Mouse (Mus musculus) T-helper 17 cell (primary cell): Measurements from ENCODE around the gene Fryl.

ENCODE experiments used
- in situ Hi-C, 2 experiments: fragments of 300-600 bp; cut with MboI, MseI; formaldehyde crosslinking; loops; 1 replicate in 1 of 2; 2 replicates in 1 of 2; pipeline ENCODE4 v1.15.1; 2025; ENCODE audit warnings: high pct_unique_total_duplicates in 2 of 2

Gene Fryl

DNA sequence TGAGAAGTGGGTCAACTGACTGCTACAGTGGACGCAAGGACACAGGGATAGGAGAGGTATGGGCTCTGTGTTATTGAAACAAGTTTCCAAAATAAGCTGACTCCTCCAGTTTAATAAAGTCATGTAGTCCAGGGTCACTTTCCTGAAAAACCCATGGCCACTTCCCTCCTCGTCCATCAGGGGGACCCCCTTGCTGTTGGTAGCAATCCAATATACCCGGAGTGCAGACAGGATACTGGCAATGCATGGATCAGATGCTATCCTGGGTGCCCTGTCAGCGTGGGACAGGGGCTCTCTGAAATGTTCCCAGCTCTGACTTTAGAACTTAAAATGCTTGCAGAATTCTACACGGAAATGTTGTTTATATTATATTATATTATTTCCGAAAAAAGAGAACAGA, 34.0 kb downstream of the Fryl start:
- in situ Hi-C loops, result no loop called here

DNA sequence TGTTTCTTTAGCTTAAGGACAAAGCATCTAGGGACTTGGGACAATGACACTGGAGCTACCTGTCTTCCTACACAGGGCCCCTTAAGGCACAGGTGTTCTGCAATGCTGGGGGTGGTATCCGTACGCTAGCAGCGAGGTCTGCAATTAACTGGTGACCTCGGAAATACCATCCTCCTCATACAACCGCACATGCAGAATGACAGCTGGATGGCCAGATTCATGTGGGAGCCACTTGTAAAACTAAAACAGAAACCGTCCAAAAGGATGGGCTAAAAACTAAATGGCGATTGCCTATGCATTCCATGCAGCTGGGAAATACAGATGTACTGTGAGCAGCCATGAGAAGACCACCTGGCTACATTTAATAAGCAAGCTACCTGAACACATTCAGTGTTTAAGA, 34.6 kb downstream of the Fryl start:
- in situ Hi-C loops, result no loop called here

DNA sequence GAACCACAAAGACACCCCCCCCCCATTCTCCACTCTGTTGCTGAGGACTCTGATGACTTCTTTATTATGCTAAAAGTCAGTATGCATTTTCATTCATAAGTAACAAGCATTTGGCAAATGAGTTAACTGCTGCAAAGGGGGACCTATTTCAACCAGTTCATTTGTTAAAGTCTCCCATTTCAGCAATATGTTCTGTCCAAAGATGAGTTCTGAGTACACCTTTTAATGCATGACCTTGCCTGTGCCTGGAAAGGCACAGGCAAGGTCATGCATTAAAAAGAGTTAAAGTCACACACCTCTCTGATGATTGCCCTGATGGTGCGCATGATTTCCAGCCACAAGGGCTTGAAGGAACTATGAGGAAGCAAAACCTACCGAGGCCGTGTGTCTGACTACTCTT, 36.7 kb downstream of the Fryl start:
- in situ Hi-C loops, result no loop called here

DNA sequence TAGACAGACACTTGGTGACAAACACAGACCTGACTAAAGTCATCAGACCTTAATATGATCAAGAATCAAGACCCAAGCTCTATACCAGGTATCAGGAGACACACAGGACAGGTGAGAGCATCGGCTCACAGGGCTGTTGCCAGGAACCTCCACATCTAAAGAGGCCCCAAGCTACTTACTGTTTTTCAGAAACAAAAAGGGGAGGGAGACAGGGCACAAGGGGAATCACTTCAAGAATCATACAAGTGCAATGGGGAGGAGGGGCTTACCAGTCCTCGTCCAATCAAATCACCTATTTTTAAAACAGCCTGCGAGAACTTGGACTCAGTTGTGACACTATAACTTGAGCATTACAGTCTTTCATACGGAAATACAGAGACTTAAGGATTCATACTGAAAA, 38.4 kb downstream of the Fryl start:
- in situ Hi-C loops, result no loop called here

DNA sequence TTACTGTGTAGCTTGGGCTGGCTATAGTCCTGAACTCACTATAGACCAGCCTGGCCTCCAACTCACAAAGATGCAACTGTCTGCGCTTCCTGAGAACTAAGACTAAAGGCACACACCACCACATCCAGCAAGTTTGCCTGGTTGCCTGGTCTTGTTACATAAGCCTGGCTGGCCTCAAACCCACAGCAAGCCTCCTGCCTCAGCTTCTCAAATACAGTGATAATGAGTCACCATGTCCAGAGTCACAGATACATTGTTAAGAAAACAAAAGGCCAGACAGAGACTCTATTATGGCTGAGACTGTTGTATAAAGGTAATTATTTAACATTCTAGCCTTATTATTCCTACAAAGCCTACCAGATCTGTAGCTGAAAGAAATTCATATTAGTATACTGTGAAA, 39.3 kb downstream of the Fryl start:
- in situ Hi-C loops, result no loop called here

DNA sequence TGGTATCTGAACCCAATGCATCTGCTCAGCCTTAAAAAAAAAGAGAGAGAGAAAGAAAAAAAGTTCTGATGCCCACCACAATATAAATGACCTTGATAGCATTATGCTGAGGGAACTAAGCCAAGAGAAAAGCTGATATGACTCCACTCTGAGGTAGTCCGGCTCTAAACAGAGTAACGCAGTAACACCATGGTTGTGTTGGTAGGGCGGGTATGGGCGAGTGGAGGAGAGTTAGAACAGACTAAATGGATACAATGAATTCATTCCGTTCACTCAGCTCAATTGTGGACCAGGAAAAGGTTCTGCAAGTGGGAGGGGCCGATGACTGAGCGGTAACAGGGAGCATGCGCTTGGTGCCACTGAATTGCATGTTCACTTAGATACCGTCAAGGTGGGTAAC, 40.4 kb downstream of the Fryl start:
- in situ Hi-C loops, result no loop called here

DNA sequence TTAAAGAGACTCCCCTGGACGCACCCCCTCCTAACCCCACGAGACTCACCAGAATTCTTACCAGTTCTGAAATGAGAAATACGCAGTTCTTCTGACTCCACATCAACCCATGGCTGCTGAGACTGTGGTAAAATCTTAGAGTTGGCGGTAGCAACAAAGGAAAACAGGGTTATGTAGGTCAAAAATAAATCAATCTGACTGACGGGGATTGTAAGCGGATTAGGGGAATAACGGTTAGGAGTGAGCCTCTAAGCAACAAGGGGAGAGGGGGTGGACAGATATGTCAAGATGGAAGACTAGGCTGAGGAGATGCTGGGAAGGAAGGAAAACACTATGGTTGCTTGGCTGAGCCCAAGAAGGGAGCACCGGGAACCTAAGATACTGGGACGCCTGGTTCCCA, 44.0 kb downstream of the Fryl start:
- in situ Hi-C loops, result no loop called here

DNA sequence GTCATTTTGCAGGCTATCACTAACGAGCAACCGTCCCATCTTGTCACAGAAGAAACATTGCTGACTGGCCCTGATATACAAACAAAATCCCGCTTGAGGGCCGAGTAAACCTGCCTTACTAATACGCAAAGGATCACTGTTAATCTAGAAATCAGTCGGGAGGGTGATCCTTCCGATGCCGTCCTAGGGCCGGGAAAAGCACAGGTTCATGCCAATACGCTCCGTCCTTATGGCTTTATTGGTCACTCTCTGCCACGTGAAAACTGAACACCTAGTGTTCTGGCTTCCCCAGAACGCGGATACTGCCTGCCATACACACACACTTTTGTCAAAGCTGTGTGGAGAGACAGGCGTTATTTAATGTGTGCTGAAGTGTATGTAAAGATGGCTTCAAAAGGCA, 44.5 kb downstream of the Fryl start:
- in situ Hi-C loops, result no loop called here

DNA sequence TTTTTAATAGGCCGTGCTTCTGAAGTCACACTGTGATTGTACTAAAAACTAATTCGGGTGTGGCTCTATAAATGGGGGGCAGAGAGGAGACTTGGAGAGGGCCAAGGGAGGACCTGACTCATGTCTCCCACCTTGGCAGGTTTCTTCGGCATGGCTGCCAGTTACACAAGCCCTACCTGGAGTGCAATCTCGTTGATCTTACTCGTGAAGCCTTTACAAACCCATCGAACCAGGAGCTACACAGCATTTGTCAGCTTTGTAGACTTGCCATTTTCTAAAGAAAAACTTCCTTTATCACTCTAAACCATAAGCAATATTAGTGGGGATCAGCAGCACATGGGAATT, 45.5 kb downstream of the Fryl start:
- in situ Hi-C loops, result no loop called here

DNA sequence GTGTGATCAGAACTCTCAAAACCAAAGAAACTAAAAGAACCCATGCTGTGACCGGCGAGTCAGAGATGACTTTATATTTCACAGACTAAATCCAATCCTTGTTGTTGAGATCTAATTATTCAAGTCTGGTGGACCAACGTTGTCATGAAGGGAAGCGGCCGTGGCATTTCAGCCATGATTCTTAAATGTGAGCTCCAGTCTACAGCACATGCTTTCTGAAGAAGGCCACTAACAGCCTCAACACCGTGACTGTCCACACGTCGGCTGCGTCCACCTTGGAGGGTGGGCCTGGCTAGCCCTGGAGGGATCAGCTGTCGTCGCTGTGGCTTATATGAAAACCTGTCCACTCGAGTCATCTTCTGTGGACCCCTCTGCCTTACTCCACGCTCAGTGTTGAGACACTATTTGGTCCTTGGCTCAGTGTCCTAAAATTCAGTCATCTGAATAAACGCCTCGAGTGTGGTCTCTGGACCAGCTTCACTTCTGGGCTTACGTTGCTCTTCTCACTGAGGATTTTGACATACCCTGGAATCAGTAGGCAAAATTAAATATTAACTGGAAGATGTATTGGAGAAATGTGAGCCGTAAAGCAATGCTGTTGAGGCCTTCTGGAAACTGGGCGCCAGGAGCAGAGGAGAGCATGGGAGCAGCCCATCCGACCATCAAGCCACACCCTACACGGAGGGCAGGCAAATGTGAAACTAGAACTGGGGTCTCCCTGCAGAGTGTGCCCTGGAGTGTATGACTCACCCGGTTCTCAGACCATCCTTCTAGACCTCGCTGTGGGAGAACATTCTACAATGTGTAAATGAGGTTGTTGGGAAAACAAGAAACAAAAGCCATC, 46.1 kb downstream of the Fryl start:
- in situ Hi-C loops, result no loop called here

DNA sequence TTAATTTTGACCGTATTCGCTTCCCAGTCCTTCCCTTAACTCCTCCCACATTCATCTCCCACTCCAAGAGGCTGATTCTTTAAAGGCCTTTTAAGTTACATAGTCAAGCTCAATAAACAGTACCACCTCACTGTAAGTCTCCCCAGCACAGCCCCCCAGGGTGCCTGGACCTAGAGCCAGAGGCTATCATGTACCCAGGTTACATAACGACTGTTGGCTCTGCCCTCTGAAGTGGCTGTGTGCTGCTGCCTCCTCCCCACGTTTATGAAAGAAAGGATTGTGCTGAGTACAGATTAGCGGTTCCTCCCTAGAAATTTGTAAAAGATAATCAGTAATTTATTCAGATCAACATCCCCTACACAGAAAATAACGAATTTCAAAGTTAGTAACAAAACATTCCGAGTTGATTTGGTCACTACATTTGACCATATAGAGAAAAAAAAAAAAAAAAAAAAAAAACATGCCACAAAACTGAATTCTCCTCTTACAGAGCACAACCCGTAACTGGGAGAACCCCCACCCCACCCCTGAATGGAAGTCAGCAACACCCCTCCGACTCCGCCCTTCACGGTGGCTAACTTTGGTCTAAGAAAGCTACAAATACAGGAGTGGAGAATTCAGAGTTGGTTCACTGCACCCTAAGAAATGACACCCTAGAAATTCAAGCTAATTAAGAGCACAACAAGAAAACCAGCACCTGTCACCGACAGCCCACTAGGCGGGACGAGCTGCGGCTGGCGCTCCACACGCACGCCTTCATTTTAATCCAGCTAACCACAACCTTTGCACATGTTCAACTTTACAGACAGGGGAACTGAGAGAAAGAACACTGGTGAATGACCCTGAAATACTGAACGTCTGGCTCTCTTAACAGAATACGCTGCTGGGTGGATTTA, 47.0 kb downstream of the Fryl start:
- in situ Hi-C loops, result no loop called here

DNA sequence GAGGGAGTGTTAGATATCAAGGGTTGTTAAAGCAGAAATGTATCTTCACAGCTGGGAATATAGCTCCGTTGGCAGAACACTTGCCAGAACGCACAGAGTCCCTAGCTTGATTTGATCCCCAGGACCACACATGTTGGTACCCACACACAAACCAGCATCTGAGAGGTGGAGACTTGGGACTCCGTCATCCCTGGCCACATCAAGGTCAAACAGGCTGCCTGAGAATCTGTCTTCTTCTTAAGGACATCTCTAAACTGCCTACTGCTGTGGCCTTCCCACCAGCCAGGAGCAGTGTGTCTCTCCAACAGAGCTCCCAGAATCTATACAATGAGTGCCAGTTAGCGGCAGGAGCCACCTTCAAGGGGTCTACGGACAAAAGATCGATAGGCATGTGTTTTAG, 47.8 kb downstream of the Fryl start:
- in situ Hi-C loops, result no loop called here

DNA sequence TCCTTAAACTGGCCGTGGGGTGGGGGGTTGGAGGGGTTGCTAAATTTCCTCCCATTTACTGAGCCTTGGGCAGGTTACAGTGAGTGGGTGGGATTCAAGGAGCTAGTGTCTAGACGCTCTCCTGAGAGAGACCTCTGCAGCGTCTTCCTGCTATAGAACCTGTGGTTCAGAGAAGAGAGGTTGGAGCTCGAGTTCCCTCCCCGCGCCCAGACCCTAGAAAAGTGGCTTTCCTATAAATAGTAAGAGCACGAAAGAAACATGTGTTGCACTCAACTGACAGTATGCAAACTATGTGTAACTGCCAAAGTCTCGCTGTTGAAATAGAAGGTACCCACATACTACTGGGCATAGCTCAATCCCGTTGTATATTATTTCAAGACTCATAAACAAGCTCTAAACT, 49.7 kb downstream of the Fryl start:
- in situ Hi-C loops, result no loop called here

DNA sequence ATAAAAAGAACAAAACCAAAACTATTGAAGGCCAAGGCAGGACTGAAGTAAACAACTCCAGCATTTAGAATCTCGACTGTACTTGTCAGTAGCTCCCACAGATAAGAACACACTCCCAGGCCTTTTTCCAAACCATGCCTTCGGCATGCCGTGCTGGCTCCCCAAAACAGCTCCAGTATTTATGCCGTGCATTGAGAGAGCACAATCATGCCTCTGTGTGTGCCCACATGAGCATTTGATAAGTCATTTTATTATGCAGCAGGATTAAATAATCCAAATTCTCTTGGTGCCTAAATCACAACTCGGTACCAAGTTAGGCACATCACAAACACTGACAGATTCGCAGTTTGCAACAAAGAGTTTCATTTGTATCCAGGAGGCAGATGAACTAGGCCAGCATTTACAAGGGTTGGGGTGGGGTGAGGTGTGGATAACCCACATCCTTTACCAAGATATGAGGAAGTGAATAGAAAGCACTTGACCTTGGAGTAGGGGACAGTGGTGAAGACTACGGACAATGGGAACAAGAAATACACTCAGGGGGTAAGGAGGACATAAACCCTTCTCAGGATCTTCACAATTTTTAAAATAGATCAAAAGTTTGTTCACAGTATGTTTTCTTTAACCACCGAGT, 50.3 kb downstream of the Fryl start:
- in situ Hi-C loops, result no loop called here

DNA sequence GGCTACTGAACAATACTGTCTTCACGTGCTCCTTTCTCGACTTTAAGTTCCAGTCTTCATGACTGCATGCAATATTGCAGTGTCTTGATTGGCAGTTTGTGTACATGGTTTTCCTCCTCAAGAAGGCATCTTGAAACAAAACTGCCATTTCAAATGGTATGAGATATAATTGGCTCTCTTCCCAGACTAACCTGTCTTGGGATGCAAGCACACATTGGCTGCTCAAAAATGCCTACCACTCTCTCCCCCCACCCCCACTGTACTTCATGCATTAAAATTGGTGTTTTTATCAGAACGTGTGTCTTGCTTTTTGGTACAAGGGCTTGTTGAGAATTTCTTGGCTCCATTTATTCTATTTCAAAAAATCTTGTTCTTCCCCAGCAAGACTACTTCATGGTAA, 51.4 kb downstream of the Fryl start:
- in situ Hi-C loops, result no loop called here

DNA sequence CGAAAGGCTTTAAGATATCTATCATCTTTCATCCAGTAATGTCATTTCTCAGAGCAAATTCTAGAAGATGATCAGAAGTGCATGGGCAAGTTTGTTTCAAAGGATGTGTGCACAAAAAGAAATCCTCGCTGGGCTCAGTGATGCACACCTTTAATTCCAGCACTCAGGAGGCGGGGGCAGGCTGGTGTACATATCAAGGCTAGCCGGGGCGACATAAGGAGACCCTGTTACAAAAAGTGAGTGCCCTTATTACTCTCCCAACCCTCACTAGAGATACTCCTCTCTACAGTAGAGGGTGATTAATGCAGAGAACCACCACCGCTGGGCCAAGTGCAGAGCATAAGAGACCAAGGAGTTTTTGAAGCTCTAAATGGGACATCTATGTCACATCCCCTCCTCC, 53.9 kb downstream of the Fryl start:
- in situ Hi-C loops, result no loop called here

DNA sequence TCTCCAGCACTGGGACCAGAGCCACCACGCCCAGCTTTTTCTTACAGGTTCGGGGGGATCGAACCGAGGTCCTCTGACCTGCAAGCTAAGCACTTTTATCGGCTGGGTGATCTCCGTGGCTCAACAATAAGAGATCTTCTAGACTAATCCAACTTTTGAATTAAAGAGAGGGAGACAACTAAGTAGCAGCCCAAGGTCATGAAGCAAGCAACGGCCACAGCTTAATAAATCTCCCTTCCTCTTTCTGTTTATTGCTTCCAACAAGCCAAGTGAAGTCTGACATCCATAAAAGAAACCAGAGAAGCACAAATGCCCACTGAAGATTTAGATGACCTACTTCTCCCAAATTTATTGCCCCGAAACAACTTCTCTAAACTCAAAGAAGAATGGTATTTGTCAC, 54.3 kb downstream of the Fryl start:
- in situ Hi-C loops, result no loop called here

DNA sequence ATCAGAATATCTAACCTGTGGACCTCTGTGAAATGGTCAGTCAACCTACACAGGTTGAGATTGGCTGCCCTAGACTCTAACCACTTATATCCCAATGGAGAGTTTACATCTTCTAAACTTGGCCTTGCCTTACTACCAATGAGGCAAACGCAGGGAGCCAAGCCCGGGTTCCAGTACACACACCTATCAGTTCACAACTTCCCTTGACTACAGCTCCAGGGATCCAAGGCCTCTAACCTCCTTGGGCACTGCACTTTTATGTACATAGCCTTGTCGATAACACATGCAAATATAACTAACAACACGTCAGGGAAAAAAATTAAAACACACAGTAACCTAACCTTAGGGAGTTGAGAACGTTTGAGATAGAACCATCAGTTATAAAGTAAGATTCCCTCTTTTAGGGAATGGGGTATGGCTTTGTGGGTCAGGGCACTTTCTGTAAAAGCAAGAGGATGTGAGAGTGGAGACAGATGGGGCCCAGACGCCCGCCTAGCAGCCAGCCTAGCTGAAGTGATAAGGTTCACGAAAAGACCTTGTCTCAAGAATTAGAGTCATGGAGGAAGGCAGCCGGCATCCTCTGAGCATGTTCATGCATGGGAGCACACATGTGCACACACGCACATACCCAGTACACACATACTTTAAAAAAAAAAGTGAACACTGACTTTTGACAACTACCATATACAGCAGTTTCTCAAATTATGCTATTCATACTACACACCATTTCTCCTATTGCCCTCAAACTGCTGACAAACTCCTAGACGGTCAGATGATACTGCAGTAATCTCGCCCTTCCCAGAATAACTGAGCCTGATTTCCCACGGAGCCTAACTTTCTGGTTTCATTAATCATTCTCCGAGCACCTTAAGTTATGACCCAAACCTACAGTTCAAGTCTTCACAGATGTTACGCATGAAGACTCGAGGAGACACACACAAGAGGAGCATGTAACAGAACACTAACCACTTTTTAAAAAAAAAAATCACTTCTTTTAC, 55.7 kb downstream of the Fryl start:
- in situ Hi-C loops, result no loop called here

DNA sequence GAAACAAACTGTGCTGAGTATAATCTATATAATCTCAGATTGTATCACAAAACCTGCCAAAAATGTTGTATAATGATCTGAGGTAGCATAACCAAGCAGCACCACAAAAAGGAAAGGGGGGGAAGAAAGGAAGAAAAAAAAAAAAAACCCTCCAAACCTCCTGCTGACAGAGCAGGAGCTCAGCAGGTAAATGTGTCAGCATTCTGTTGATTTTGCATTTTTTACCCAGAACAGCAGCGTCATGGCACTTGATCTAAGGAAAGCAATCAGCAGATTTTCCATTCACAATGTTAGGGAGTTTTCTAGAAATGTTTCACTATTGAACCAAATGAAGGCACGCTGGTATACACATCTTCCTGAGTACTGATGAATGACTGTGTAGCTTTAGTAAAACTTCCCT, 56.8 kb downstream of the Fryl start:
- in situ Hi-C loops, result loop anchor here (5.0 to 25.0 kb wide), 2 partner anchors 67 to 913 kb away; no protein-coding TSS in a partner anchor

DNA sequence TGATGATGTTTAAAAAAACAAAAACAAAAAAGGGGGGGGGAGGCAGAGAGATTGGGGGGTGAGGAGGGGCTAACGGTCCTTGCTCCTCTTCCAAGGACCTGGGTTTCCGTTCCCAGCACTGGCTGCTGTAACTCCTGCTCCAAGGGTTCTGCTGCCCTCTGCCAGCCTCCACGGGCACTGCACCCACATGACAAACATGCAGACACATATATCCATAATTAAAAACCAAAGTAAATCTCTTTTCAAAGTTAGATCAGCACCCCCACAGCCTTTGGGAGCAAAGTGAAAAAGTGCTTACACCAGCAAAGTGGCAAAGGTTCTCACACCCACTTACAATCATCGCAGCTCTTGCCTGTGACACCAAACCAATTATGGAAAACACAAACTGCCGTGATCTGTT, 57.7 kb downstream of the Fryl start:
- in situ Hi-C loops, result loop anchor here (5.0 to 25.0 kb wide), 2 partner anchors 66 to 914 kb away; no protein-coding TSS in a partner anchor

DNA sequence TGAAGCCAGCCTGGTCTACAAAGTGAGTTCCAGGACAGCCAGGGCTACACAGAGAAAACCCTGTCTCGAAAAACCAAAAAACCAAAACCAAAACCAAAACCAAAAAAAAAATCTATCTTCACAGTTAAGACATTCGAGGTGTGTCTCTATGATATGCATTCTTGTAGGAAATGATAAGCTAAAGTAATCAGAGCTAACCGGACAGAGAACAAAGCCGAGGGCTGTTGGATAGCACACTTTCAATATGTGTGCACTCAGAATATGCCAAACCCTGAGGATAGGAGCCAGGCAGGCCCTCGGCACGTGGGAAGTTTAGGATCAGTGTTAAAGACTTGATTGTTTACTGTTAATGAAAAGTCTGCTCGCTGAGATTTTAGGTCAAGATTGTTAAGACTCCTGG, 58.6 kb downstream of the Fryl start:
- in situ Hi-C loops, result loop anchor here (5.0 to 25.0 kb wide), 2 partner anchors 65 to 915 kb away; no protein-coding TSS in a partner anchor
